Mouse (Mus musculus) spleen, adult 2 months (tissue): ENCODE data around the gene Otulinl. TPM values are rescaled to one million over a fixed set of nuclear protein-coding genes. Genes with fewer than 3 reads are reported as not detected.

Experiments used
- DNase-seq, 2 experiments: peaks; one replicate each; pipeline versions ENCODE4 v3.0.0 to v3.0.0-alpha.2; 2012 to 2021; ENCODE audit warnings: low spot score in 2 of 2, low read depth in 1 of 2
- H3K27ac ChIP-seq: fragments of 200-500 bp; 2 replicates; pipeline ENCODE4 v1.5.1; 2012; ENCODE audit warnings: low read length, inconsistent platforms; ENCODE audit not compliant: insufficient read depth
- H3K27me3 ChIP-seq: fragments of 200-500 bp; 2 replicates; pipeline ENCODE4 v1.6.1; 2012; ENCODE audit warnings: mild to moderate bottlenecking, moderate library complexity, low read length, inconsistent platforms; ENCODE audit not compliant: control insufficient read depth, insufficient read depth
- H3K36me3 ChIP-seq: fragments of 200-500 bp; 2 replicates; pipeline ENCODE4 v1.6.1; 2012; ENCODE audit warnings: mild to moderate bottlenecking, low read length, inconsistent platforms; ENCODE audit not compliant: control insufficient read depth, insufficient read depth
- H3K4me1 ChIP-seq: fragments of 200-500 bp; 2 replicates; pipeline ENCODE4 v1.6.1; 2011; ENCODE audit warnings: inconsistent platforms; ENCODE audit not compliant: control insufficient read depth, insufficient read depth, insufficient read length
- H3K4me3 ChIP-seq: fragments of 200-500 bp; 2 replicates; pipeline ENCODE4 v1.5.1; 2011; ENCODE audit warnings: mild to moderate bottlenecking, inconsistent platforms; ENCODE audit not compliant: insufficient read depth, insufficient read length; ENCODE audit errors: extremely low read depth
- CTCF ChIP-seq: fragments of 200-500 bp; IDR thresholded peaks from 2 replicates; pipeline ENCODE4 v1.5.1; 2011; ENCODE audit warnings: mild to moderate bottlenecking, inconsistent platforms; ENCODE audit not compliant: insufficient read depth, insufficient read length, insufficient replicate concordance; ENCODE audit errors: extremely low read depth
- POLR2A ChIP-seq: fragments of 200-500 bp; IDR thresholded peaks from 2 replicates; pipeline ENCODE4 v1.6.1; 2011; ENCODE audit warnings: low read depth, low read length, inconsistent platforms
- WGBS: fragments of 180-500 bp; shearing (Covaris S2); methylation state at CpG from one replicate; pipeline ENCODE4 v1.1.7; 2018; 5-methylcytosine and 5-hydroxymethylcytosine counted together
- polyA plus RNA-seq: library from polyadenylated mRNA; depleted of rRNA; stranded (reverse); fragments of >200 nt; gene quantifications from 2 replicates; pipeline ENCODE4 v1.2.3, GENCODE M21; 2012

The Otulinl gene
- polyA plus RNA-seq, 1 experiment = 16.0 TPM

DNA sequence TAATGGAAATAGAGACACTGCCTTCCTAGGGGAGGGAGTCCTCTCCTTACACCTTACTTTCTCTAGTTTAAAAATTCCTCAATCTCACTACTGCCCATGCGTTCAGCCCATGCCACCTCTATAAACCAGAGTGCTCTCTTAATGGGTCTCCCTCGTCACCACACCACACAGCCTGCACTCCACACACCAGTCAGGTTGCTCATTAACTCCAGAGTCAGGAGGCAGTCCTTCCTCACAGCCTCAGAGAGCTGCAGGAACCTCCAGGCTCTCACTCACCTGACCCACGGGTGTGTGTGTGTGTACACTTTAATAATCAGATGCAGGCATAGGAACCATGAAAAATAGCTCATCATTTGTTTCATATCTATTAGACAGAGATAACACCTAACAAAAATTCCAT lies 61.7 kb downstream of the Otulinl start:
- DNase-seq = no peak
- WGBS = 83% methylated on average over 3 of the region's 3 CpGs
- no peak overlapping the region for H3K4me3 ChIP-seq
- H3K27ac ChIP-seq = no peak overlapping the region
- no peaks in the 10 kb centered on the region for H3K27me3 ChIP-seq
- H3K36me3 ChIP-seq = peaks cover 43% of the 10 kb centered on the region
- no peak for TF ChIP-seq POLR2A
- no peak for TF ChIP-seq CTCF
- peaks cover 18% of the 10 kb centered on the region; the same call in 1 of the 2 replicates for H3K4me1 ChIP-seq

DNA sequence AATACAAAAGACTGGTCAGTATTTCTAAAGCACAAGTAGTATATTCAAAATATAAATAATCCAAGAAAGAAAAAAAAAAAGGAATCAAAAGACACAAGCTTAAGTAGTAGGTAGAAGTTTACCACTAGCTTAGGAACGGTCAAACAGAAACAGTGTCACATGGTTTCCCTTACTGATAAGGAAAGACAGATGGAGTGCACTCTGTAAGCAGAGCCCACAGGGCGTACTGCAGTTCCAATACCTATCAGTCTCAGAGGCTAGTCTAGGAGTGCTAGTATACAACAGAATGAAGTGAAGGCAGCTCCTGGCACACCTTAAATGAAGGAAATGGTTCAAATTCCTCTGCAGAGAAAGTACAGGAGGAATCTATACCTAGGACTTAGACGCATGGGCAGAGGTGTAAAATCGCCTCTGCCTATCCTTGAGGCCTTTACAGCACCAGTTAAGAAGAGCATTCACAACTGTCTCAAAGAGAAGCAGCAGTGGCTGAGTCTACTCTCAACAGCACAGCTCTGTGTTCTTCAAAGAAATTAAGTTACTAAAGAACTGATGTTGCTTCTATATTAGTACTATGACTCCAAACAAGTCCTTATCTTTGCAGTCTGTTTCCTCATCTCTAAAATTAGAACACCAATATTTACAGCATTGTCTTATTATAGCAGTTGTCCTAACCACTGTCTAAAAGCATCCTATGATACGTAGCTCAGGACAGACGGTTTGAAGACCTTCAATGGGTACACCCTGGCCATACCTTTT lies 62.4 kb downstream of the Otulinl start:
- H3K4me3 ChIP-seq = no peak overlapping the region
- H3K27ac ChIP-seq = no peak overlapping the region
- DNase-seq = no peak
- H3K4me1 ChIP-seq = peaks cover 11% of the 10 kb centered on the region; the same call in 1 of the 2 replicates
- WGBS = 77% methylated on average over 6 of the region's 6 CpGs
- no peaks in the 10 kb centered on the region for H3K27me3 ChIP-seq
- TF ChIP-seq POLR2A = no peak
- TF ChIP-seq CTCF = no peak
- peaks cover 50% of the 10 kb centered on the region for H3K36me3 ChIP-seq

DNA sequence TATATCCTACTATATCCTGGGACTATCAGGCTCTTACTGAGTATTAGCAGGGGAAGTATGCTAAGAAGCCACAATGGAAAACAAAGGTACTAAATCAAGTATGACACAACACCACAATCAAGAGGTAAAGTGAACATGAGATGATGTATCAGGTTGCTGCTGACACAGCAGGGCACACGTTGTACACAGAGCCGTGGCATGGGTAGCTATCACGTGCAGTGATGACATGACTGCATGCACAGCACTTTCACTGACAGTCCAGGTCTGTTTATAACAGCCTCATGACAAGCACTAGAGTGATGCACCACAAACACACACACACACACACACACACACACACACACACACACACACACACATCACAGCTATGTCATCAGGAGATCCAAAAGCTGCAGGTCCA lies 64.2 kb downstream of the Otulinl start:
- H3K4me3 ChIP-seq = no peak overlapping the region
- TF ChIP-seq CTCF (no peak), POLR2A (no peak)
- DNase-seq = no peak
- no peaks in the 10 kb centered on the region for H3K27me3 ChIP-seq
- 85% methylated on average over 3 of the region's 3 CpGs for WGBS
- H3K27ac ChIP-seq = no peak overlapping the region
- H3K4me1 ChIP-seq = peaks cover 9% of the 10 kb centered on the region; the same call in 1 of the 2 replicates
- H3K36me3 ChIP-seq = peaks cover 47% of the 10 kb centered on the region

DNA sequence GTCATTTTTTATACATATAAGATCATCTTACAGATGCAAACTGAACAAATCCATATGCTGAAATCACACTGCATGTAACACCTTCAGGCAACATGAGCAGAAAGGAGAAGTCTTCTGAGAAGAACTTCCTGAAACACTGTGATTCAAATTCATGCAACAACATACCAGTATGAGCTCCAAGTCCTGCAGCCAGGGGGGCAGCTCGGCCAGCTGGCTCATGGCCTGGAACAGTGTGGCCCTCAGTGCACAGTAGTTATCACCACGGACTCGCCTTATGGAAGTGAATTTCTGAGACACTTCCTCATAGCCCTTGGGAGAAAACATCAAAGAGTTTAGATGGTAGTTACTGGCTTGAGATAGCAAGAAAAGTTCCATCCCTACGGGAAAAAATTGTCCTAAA lies 65.2 kb downstream of the Otulinl start:
- H3K36me3 ChIP-seq = peaks cover 43% of the 10 kb centered on the region

DNA sequence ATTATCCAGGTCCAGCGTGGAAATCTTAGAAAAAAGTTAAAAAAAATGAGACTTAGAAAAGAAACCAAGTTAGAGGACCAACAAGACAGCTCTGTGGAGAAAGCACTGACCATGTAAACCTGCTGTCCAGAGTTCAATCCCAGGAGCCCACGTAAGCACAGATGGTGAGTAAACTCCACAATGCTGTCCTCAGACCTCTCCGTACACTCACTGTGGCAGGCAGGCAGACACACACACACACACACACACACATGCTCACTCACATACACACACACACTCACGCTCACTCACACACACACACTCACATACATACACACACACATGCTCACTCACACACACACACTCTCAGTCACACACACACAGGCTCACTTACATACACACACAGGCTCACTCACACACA lies 68.1 kb downstream of the Otulinl start:
- no peak overlapping the region for H3K27ac ChIP-seq
- no peak for TF ChIP-seq CTCF
- no peak for TF ChIP-seq POLR2A
- no peak for DNase-seq
- 96% methylated on average over 4 of the region's 4 CpGs for WGBS
- no peaks in the 10 kb centered on the region for H3K27me3 ChIP-seq
- no peak overlapping the region for H3K4me3 ChIP-seq
- peaks cover 4% of the 10 kb centered on the region; the same call in 1 of the 2 replicates for H3K4me1 ChIP-seq
- H3K36me3 ChIP-seq = peaks cover 38% of the 10 kb centered on the region

More for the DNA sequence above, 65.2 kb downstream of the Otulinl start:
- TF ChIP-seq CTCF (no peak), POLR2A (no peak)
- no peak for DNase-seq
- peaks cover 7% of the 10 kb centered on the region; the same call in 1 of the 2 replicates for H3K4me1 ChIP-seq
- 67% methylated on average over 4 of the region's 4 CpGs for WGBS
- H3K4me3 ChIP-seq = no peak overlapping the region
- H3K27me3 ChIP-seq = no peaks in the 10 kb centered on the region
- H3K27ac ChIP-seq = no peak overlapping the region; the same call in 1 of the 2 replicates

DNA sequence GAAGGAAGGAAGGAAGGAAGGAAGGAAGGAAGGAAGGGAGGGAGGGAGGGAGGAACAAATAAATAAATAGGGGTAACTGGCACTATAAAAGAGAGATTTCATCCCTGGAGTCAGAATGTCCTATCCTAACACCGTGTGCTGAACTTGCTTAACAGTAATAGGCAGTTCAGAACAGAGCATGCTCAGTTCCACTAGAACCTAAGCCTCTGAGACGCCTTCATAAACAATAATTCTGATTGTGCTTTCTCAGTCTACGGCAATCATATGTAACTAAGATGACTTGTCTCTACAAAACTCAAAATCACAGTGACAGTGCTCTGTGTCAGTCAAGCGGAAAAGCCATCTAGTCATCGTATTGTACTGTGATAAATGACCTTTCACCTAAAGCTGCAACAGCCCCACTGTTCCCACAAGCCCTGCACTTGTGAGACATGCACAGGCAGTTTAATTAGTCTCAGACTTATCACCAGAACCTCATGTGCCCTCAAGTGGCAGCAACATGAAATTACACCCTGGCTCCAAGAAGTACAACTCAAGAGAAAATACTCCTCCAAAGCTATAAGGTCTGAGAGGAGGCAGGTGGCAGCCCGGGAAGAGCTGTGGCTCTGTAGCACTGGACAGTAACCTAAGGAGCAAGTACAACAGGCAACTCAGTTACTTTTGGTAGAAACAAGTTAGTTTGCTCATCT lies 68.7 kb downstream of the Otulinl start:
- Histone ChIP-seq H3K27me3 (no peaks in the 10 kb centered on the region), H3K36me3 (peaks cover 37% of the 10 kb centered on the region), H3K4me1 (peaks cover 4% of the 10 kb centered on the region; the same call in 1 of the 2 replicates), H3K4me3 (no peak overlapping the region), H3K27ac (no peak overlapping the region)
- peak; percentile 71; the same call in 1 of the 2 replicates for TF ChIP-seq CTCF
- TF ChIP-seq POLR2A = no peak
- 50% methylated on average over 6 of the region's 6 CpGs for WGBS
- DNase-seq = peak; percentile 65 to 68
